Mouse (Mus musculus) ES-Bruce4 (cell line): ENCODE data around the gene 9230104L09Rik. TPM values are rescaled to one million over a fixed set of nuclear protein-coding genes. Genes with fewer than 3 reads are reported as not detected.

Experiments
- H3K27ac ChIP-seq: 2 replicates; pipeline ENCODE4 v1.5.1; 2012; ENCODE audit warnings: low read length, inconsistent platforms; ENCODE audit not compliant: insufficient read depth
- H3K27me3 ChIP-seq: 2 replicates; pipeline ENCODE4 v1.6.1; 2012; ENCODE audit warnings: mild to moderate bottlenecking, low read length, inconsistent platforms; ENCODE audit not compliant: control insufficient read depth, poor library complexity, insufficient read depth, severe bottlenecking
- H3K36me3 ChIP-seq: 2 replicates; pipeline ENCODE4 v1.6.1; 2012; ENCODE audit warnings: inconsistent platforms, mild to moderate bottlenecking, low read length, moderate library complexity; ENCODE audit not compliant: control insufficient read depth, poor library complexity, insufficient read depth, severe bottlenecking
- H3K4me1 ChIP-seq: one replicate; pipeline ENCODE4 v1.8.1; 2011; ENCODE audit warnings: low read length; ENCODE audit not compliant: control insufficient read depth, insufficient read depth
- H3K4me3 ChIP-seq: 2 replicates; pipeline ENCODE4 v1.5.1; 2011; ENCODE audit warnings: low read depth, mild to moderate bottlenecking, low read length
- H3K9ac ChIP-seq: 2 replicates; pipeline ENCODE4 v1.6.1; 2012; ENCODE audit warnings: low read depth, mild to moderate bottlenecking, inconsistent platforms; ENCODE audit not compliant: poor library complexity, severe bottlenecking
- H3K9me3 ChIP-seq: replicated peaks from 2 replicates; pipeline ENCODE4 v1.6.1; 2012; ENCODE audit warnings: mild to moderate bottlenecking, low read length, inconsistent platforms; ENCODE audit not compliant: control insufficient read depth, poor library complexity, insufficient read depth, severe bottlenecking
- CTCF ChIP-seq: IDR thresholded peaks from one replicate; pipeline ENCODE4 v1.8.1; 2011; ENCODE audit warnings: low read depth, low read length
- EP300 ChIP-seq: IDR thresholded peaks from 2 replicates; pipeline ENCODE4 v1.6.1; 2011; ENCODE audit warnings: low read depth, low read length; ENCODE audit not compliant: insufficient read depth
- POLR2A ChIP-seq: IDR thresholded peaks from one replicate; pipeline ENCODE4 v1.8.1; 2011; ENCODE audit warnings: low read length; ENCODE audit not compliant: insufficient read depth
- polyA plus RNA-seq: library from polyadenylated mRNA; stranded (reverse); fragments of >200 nt; gene quantifications from 2 replicates; pipeline ENCODE4 v1.2.4, GENCODE M21; 2011; ENCODE audit warnings: low read depth; ENCODE audit not compliant: missing spikeins, insufficient read depth, insufficient read length

Gene 9230104L09Rik
- polyA plus RNA-seq, 1 experiment = not detected

- Histone ChIP-seq H3K4me3 (no peak within 1 kb of the TSS), H3K27ac (no peak within 1 kb of the TSS), H3K9me3 (no peaks in the 10 kb centered on the region), H3K36me3 (no peaks in the 10 kb centered on the region), H3K9ac (no peak within 1 kb of the TSS), H3K4me1 (no peaks in the 10 kb centered on the region), H3K27me3 (no peaks in the 10 kb centered on the region)
- TF ChIP-seq POLR2A = no peak
- no peak for TF ChIP-seq EP300
- no peak for TF ChIP-seq CTCF
Observed at GRCm38 (mm10) chr2:148798485-148798884, 66.4 kb downstream of the 9230104L09Rik start, which contains the start of gene Cst8. Gene Cst8 (plus strand): TSS chr2:148798785.

Other genes with a start within 250 kb of the 9230104L09Rik start
- 40.2 and 48.0 TPM in 2 replicates for gene Nxt1, start 192.4 kb downstream of the 9230104L09Rik start, polyA plus RNA-seq
- gene Gzf1, start 184.0 kb downstream of the 9230104L09Rik start, polyA plus RNA-seq = 24.1 and 24.8 TPM in 2 replicates
- 3.7 and 4.3 TPM in 2 replicates for gene Napb, start 132.6 kb downstream of the 9230104L09Rik start, polyA plus RNA-seq
- not detected in 2 replicates for gene Cstl1, start 114.7 kb downstream of the 9230104L09Rik start, polyA plus RNA-seq
- not detected in 2 replicates for gene Cst11, start 93.5 kb downstream of the 9230104L09Rik start, polyA plus RNA-seq
- gene 8030411F24Rik, start 83.0 kb downstream of the 9230104L09Rik start, polyA plus RNA-seq = not detected in 2 replicates
- not detected in 2 replicates for gene Cst12, start 75.7 kb downstream of the 9230104L09Rik start, polyA plus RNA-seq
- not detected in 2 replicates for gene Cst8, start 66.3 kb downstream of the 9230104L09Rik start, polyA plus RNA-seq
- gene Cst13, start 45.0 kb downstream of the 9230104L09Rik start, polyA plus RNA-seq = not detected in 2 replicates
- gene Cst9, start 29.9 kb downstream of the 9230104L09Rik start, polyA plus RNA-seq = not detected in 2 replicates
- 299 and 318 TPM in 2 replicates for gene Cst3, start 10.7 kb upstream of the 9230104L09Rik start, polyA plus RNA-seq
- not detected in 2 replicates for gene Gm1330, start 138.2 kb upstream of the 9230104L09Rik start, polyA plus RNA-seq
- gene Gm10750, start 152.2 kb upstream of the 9230104L09Rik start, polyA plus RNA-seq = not detected in 2 replicates